Mouse (Mus musculus) stomach, embryonic 15.5 days (tissue): ENCODE measurements around the gene Vps4a. TPM values are rescaled to one million over a fixed set of nuclear protein-coding genes. Genes with fewer than 3 reads are reported as not detected.

Experiments used
- ATAC-seq: fragments of 200-750 bp; cut with Nextera tagmentation; 2 replicates; pipeline ENCODE4 v1.8.0; 2017; ENCODE audit warnings: low read depth, moderate number of reproducible peaks, moderate TSS enrichment; ENCODE audit not compliant: insufficient read depth, low FRiP score
- H3K27ac ChIP-seq: fragments of 300-500 bp; sonication (generic); 2 replicates; pipeline ENCODE4 v1.5.1; 2015; ENCODE audit warnings: mild to moderate bottlenecking, inconsistent platforms
- H3K27me3 ChIP-seq: fragments of 300-500 bp; sonication (generic); replicated peaks from 2 replicates; pipeline ENCODE4 v1.6.1; 2015; ENCODE audit warnings: inconsistent platforms
- H3K36me3 ChIP-seq: fragments of 300-500 bp; sonication (generic); 2 replicates; pipeline ENCODE4 v1.6.1; 2015; ENCODE audit warnings: inconsistent platforms
- H3K4me1 ChIP-seq: fragments of 300-500 bp; sonication (generic); 2 replicates; pipeline ENCODE4 v1.6.1; 2015; ENCODE audit warnings: inconsistent platforms
- H3K4me2 ChIP-seq: fragments of 300-500 bp; sonication (generic); 2 replicates; pipeline ENCODE4 v1.6.1; 2015; ENCODE audit warnings: mild to moderate bottlenecking, inconsistent platforms
- H3K4me3 ChIP-seq: fragments of 300-500 bp; sonication (generic); replicated peaks from 2 replicates; pipeline ENCODE4 v1.5.1; 2015; ENCODE audit warnings: inconsistent platforms
- H3K9ac ChIP-seq: fragments of 300-500 bp; sonication (generic); 2 replicates; pipeline ENCODE4 v1.6.1; 2015; ENCODE audit warnings: inconsistent platforms
- H3K9me3 ChIP-seq: fragments of 300-500 bp; sonication (generic); 2 replicates; pipeline ENCODE4 v1.6.1; 2016; ENCODE audit warnings: inconsistent platforms
- WGBS: fragments of 180-500 bp; shearing (Covaris S2); methylation state at CpG from one replicate; pipeline ENCODE4 v1.1.7; 2015; 5-methylcytosine and 5-hydroxymethylcytosine counted together
- polyA plus RNA-seq: library from polyadenylated mRNA; unstranded; fragments of >200 nt; fragmentation: Nextera tagmentation; extraction: Ambion mirVana; gene quantifications from 2 replicates; pipeline ENCODE4 v1.2.1, GENCODE M21; 2015

The Vps4a gene
- polyA plus RNA-seq, 1 experiment from 2014 or later = 62.0 TPM

GRCm38 (mm10) chr8:107090531-107090930 is 59.5 kb downstream of the Vps4a start:
- H3K27ac ChIP-seq = no peak overlapping the region
- H3K9ac ChIP-seq = no peak overlapping the region
- H3K4me1 ChIP-seq = no peaks in the 10 kb centered on the region
- H3K27me3 ChIP-seq = no peaks in the 10 kb centered on the region
- H3K36me3 ChIP-seq = peaks cover 29% of the 10 kb centered on the region
- no peaks in the 10 kb centered on the region for H3K9me3 ChIP-seq
- H3K4me2 ChIP-seq = no peak overlapping the region
- 95% methylated on average over 7 of the region's 7 CpGs for WGBS
- H3K4me3 ChIP-seq = no peak overlapping the region
- ATAC-seq = no peak

Other genes with a start within 250 kb of the Vps4a start
- 0.23 and 0.62 TPM in 2 replicates for gene Has3, start 161.0 kb upstream of the Vps4a start, polyA plus RNA-seq
- 62.6 and 65.7 TPM in 2 replicates for gene Utp4, start 137.6 kb upstream of the Vps4a start, polyA plus RNA-seq
- 15.8 and 17.6 TPM in 2 replicates for gene Sntb2, start 95.5 kb upstream of the Vps4a start, polyA plus RNA-seq
- 52.7 and 55.1 TPM in 2 replicates for gene Pdf, start 17.4 kb downstream of the Vps4a start, polyA plus RNA-seq
- gene Cog8, start 25.5 kb downstream of the Vps4a start, polyA plus RNA-seq = 36.8 and 39.4 TPM in 2 replicates
- gene Nip7, start 25.7 kb downstream of the Vps4a start, polyA plus RNA-seq = 73.0 and 82.9 TPM in 2 replicates
- 86.6 and 115 TPM in 2 replicates for gene Tmed6, start 34.4 kb downstream of the Vps4a start, polyA plus RNA-seq
- 16.1 and 16.7 TPM in 2 replicates for gene Terf2, start 65.3 kb downstream of the Vps4a start, polyA plus RNA-seq
- gene Cyb5b, start 119.4 kb downstream of the Vps4a start, polyA plus RNA-seq = 92.0 and 108 TPM in 2 replicates